Mouse (Mus musculus): ENCODE data around the gene Lfng.

Gene Lfng

DNA sequence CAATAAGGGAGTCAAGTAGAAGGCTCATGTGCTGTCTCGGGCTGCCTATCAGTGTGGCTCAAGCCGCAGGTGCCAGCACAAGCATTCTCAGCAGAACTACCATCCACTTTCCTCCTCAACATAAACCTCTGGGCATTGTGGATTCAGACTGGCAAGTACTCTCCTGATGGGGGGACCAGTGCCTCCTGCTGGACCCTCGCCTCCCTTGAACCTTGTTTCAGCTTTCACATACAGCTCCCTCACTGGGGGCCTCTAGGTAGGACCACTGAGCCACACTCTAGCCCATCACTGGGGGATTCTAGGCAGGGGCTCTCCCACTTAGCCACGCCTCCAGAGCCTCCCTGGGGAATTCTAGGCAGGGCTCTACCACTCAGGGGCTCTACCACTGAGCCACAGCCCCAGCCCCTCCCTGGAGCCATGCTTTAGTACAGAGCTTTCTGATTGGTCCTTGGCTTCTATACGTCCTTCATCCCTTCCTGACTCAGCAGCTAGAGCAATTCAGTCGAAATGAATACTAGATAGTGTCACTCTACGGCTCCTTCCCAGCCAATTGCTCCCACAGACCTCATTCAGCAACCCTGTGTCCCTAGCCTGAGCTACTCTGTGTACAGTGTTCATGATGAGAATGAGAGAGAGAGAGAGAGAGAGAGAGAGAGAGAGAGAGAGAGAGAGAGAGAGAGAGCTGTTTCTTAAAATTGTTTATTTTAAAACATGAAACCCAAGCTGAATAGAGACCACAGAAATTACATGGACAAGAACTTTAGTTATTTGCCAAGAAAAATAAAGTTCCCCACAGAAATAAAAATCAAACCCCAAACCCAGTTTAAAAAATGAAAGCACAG, 13.0 kb downstream of the Lfng start:
- POLR2A ChIA-PET, result interaction anchor here (0.6 to 1.7 kb wide), 8 partner anchors 8 to 915 kb away, joined by 3 to 6 read pairs (median 3); partner anchors contain the start of gene Ttyh3 (in 1 of the 4)
- CTCF ChIA-PET, result interaction anchor here (0.5 to 3.6 kb wide), 32 partner anchors 13 to 1498 kb away, joined by 3 to 22 read pairs (median 4); partner anchors contain the start of genes Lfng (in 1 of the 4) and Ttyh3 (in 1 of the 4)

DNA sequence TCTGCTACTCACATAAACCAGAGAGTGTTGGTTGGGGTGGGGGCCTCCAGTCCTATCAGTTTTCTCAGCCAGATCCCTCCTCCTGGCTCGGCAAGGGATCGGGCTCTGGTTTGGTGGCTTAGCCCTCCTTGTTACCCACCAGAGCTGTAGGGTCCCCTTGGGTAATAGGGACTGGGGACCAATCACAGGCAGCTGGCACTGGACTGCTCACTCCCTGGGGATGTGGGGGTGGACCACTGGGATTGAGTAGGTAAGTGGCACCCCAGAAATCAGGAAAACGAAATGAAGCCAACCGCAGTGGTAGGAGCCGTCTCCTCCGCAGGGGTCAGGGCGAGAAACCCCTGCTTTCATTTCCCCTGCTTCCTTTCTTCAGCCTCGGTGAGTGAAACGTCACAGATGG, 14.0 kb downstream of the Lfng start:
- ChIA-PET CTCF (interaction anchor here in 3 of 4 experiments (0.5 to 3.4 kb wide), 11 partner anchors 12 to 1499 kb away, joined by 3 to 22 read pairs (median 6); no protein-coding TSS in a partner anchor), POLR2A (interaction anchor here (0.6 to 1.4 kb wide), 6 partner anchors 9 to 916 kb away, joined by 3 to 5 read pairs (median 3); partner anchors contain the start of gene Ttyh3 (in 1 of the 4))

DNA sequence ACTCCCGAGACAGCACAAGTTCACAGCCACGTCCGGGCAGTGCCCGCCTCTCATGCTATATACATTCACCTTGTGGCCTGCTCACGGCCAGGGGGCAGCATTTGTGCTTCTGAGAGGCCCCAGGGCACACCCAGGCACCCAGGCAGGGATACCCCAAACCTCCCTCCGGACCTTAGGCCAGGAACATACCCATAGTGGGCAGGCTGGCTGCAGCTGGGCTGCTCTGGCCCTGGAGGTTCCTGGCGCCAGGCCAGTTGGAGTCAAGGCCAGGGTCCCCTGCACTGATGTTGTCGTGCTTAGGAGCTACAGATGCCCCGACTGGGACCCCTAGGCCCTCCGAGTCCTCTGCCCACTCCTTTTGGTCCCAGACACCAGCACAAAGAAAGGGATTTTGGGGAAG, 14.4 kb downstream of the Lfng start:
- POLR2A ChIA-PET, result interaction anchor here in 2 of 4 experiments (0.7 to 1.4 kb wide), 3 partner anchors 10 to 92 kb away, joined by 3 to 5 read pairs (median 3); no protein-coding TSS in a partner anchor
- CTCF ChIA-PET, result interaction anchor here (0.6 to 3.4 kb wide), 9 partner anchors 43 to 236 kb away, joined by 3 to 22 read pairs (median 4); no protein-coding TSS in a partner anchor

DNA sequence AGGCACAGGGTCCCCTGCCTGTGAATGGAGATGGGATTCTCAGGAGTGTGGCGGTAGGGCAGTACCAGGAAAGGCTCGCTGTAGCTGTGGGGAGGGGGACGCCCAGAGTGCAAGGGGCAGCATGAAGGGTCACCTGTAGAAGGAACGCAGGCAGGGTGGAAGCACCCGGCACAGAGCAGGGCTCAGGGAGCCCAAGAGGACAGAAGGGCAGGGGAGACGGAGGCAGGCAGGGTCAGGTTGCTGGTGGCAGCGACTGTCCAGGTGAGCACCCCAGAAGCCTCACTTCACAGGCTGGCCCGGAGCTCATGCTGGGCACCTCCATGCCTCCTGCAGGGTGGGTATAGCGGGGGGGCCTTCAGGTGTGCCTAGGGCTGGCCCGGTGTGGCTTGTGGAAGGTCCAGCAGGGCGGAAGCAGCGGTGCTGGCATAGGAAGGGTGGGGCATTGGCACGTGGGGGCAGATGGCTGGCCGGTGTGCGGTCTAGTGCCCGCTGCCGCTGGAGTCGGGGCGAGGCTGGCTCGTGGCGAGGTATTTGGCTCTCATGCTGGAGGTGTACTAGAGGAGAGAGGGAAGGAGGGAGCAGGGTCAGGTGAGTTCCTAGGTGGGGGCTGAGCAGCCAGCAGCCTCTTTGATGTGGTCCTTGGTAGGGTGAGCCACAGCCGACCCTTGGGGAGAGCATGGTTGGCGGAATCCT, 16.0 kb downstream of the Lfng start:
- POLR2A ChIA-PET, result no interaction called here
- CTCF ChIA-PET, result interaction anchor here in 1 of 4 experiments (1.7 kb wide), 1 partner anchor 83 kb away, joined by 5 read pairs; no protein-coding TSS in a partner anchor

DNA sequence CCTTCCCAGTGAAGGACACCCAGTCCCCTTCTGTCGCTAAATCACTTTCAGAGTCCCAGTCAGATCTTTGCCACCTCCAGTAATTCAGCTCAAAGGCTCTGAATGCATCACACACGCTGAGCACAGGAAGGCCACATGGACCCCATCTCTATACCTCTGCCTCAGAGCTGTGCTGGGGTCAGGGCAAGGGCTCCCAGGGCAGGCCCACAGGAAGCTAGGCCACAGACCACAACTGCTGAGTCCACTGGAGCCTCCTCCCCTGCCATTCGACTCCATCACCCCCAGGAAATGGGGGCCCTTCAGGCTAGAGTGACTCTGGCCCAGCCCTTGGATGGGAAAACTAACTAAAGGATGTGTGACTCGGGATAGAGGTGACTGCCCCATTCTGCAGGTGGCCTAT, 16.7 kb downstream of the Lfng start:
- ChIA-PET POLR2A (no interaction called here), CTCF (interaction anchor here in 1 of 4 experiments (0.7 to 1.7 kb wide), 2 partner anchors 84 to 127 kb away, joined by 3 to 5 read pairs; no protein-coding TSS in a partner anchor)

DNA sequence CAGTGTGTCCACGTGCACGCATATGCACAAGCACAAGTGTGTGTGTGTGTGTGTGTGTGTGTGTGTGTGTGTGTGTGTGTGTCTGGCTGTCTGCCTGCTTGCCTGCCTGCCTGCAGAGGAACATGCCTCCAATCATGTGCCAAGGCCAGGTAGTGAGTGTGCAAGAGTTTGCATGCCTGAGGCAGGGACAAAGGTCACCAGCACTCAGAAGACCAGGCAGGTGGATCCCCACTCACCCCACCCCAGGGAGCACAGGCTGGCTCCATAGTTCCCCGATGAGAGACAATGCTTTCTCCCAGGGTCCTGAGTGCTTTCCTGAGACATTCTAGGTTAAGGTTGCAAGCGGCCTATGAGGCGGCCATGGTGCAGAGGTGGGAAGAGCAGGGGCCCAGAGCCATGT, 17.1 kb downstream of the Lfng start:
- ChIA-PET CTCF (interaction anchor here in 1 of 4 experiments (0.7 to 1.7 kb wide), 2 partner anchors 84 to 127 kb away, joined by 3 to 5 read pairs; no protein-coding TSS in a partner anchor), POLR2A (no interaction called here)

DNA sequence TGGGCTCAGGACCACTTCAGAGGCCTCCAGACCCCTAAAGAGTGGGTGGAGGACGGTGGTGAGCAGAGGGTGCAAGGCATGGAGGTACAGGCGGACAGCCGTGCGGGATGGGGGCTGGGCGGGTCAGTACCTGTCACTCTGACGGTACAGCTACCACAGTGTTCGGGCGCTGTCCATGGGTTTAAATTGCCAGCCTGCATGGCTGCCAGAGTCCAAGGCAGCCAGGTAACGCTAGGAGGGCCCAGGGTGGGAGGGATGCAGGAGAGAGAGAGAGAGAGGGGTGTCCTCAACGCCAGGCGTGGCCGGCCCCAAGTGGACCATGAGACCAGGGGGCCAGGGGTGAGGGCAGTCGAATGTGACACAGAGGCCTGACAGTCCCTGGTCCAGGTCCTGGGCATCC, 17.8 kb downstream of the Lfng start:
- ChIA-PET POLR2A (no interaction called here), CTCF (no interaction called here)

DNA sequence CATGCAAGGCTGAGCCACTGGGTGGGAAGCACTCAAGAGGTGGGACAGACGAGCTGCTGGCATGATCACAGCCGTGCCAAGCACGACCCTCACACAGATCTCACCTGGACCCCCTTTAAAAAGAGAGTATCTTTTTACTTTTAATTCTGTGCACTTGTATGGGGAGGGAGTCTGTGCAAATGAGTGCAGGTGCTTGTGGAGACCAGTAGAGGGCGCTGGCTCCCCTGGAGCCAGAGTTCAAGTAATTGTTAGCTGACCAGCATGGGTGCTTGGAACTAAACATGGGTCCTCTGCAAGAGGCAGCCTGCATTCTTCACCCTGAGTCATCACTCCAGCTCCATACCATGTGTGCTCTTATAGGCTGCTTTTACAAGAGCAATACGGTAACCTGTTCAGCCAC, 20.5 kb downstream of the Lfng start:
- POLR2A ChIA-PET, result no interaction called here
- CTCF ChIA-PET, result interaction anchor here in 2 of 4 experiments (0.5 to 1.2 kb wide), 4 partner anchors 17 to 62 kb away, joined by 3 to 5 read pairs (median 4); no protein-coding TSS in a partner anchor

DNA sequence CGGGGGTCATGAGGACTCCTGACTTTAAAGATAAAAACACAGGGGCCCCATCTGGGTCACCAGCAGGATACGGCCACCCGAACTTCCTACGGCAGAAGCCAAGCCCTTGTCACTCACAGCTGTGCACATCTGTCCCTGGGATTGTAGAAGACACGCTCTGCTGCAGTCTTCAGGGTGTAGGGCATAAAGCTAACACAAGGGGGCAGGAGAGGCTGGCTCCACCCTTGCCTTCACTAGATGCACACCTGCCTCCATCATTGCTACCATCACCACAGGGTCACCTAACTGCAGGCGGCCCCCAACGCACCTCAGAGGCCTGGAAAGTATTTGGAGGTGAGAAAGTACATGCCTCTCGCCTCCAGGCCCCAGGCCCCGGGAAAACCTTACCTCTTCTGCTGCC, 21.9 kb downstream of the Lfng start:
- POLR2A ChIA-PET, result interaction anchor here in 1 of 4 experiments (0.8 kb wide), 1 partner anchor 22 kb away, joined by 3 read pairs; the partner anchor contains the start of gene Lfng

DNA sequence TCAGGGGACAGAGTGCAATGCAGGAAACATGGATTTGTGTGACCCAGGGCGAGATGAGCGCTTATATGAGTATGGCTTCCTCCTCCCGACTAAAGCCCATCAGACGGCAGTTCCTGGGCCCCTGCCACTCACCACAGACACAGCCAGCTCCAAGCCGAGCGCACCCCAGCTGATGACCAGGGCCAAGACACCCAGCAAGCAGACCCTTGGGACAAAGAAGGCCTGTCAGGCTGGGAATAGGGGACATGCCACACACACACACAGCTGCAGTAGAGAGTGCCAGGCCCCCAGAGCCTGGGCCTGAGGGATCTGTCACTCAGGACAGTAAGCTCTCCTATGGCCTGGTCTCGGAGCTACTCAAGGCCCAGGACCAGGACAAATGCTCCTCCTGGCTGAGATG, 26.3 kb downstream of the Lfng start:
- CTCF ChIA-PET, result interaction anchor here (0.7 to 1.2 kb wide), 5 partner anchors 10 to 245 kb away, joined by 3 to 6 read pairs (median 3); no protein-coding TSS in a partner anchor
- POLR2A ChIA-PET, result no interaction called here

More for the DNA sequence above, 21.9 kb downstream of the Lfng start:
- CTCF ChIA-PET, result interaction anchor here in 3 of 4 experiments (0.5 to 1.7 kb wide), 12 partner anchors 10 to 228 kb away, joined by 3 to 7 read pairs (median 4); no protein-coding TSS in a partner anchor

DNA sequence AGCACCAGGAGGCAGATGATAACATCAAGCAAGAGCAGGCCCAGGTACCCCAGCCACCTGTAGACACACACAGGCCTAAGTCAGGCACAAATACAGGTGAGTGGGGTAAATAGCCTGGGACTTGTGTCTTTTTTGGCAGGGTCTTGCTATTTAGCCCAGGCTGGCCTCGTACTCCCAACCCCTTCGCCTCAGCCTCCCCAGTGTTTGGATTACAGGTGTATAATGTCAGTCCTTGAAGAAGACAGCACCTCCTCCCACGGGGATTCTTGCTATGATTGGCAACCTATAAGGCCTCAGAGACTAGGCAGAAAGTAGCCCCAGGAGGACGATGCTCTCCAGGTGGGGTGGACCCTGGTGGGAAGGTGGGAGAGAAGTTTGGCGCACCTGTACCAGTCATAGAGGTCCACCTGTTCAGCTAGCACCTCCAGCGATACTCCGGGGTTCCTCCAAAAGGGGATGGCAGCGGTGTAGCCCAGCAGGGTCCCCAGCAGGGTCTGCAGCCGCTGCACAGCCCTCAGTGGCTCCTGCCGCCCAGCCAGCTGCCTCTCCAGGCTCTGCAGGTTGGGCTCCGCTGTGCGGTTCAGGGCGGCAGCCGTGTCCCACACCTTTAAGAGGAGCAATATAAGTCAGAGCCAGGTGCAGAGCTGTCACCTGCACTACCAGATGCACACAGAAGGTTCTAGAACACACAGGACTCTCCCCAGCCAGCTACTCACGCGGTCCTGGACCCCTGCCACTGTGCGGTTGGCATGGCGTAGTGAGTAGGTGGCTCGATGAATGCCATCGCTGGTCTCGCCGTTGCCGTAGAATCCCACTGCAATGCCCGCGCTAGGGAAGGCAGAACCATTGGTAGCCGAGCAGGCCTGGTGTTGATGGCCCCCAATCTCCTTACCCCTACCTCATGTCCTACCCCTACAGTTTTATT, 27.9 kb downstream of the Lfng start:
- ChIA-PET POLR2A (interaction anchor here in 2 of 4 experiments (0.6 to 1.5 kb wide), 4 partner anchors 13 to 68 kb away, joined by 3 read pairs; partner anchors contain the start of gene Ttyh3 (in 1 of the 2)), CTCF (interaction anchor here (0.5 to 2.3 kb wide), 7 partner anchors 10 to 355 kb away, joined by 3 to 11 read pairs (median 5); no protein-coding TSS in a partner anchor)

DNA sequence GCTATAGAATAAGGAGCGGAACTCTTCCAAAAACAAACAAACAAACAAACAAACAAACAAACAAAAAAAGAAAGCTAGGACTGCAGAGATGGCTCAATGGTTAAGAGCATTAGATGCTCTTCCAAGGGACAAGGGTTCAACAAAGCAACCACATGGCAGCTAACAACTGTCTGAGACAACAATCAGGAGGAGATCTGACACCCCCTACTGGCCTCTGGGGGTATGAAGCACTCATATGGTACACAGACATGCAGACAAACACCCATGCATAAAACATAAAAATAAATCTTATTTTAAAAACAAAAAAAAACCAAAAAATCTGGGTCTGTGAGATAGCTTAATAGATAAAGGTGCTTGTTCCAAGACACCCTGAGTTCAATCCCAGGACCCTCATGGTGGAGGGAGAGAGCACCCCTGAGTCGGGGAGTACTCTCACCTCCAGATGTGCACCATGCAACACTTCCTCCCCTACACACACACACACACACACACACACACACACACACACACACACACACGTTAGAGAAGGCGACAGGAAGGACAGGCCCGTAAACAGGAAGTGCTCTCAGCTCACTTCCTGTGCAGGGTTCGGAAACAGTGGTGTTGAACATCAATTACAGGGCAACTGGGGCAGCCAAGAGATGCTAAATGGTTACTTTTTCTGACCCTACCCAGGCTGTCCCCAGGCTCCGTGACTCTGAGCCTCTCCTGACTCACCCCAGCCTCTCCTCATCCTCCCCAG, 29.4 kb downstream of the Lfng start:
- ChIA-PET CTCF (interaction anchor here in 3 of 4 experiments (0.6 to 2.3 kb wide), 9 partner anchors 12 to 381 kb away, joined by 3 to 11 read pairs (median 4); partner anchors contain the start of gene Ttyh3 (in 1 of the 3)), POLR2A (interaction anchor here in 3 of 4 experiments (0.6 to 1.5 kb wide), 4 partner anchors 10 to 12 kb away, joined by 3 to 4 read pairs (median 3); no protein-coding TSS in a partner anchor)

DNA sequence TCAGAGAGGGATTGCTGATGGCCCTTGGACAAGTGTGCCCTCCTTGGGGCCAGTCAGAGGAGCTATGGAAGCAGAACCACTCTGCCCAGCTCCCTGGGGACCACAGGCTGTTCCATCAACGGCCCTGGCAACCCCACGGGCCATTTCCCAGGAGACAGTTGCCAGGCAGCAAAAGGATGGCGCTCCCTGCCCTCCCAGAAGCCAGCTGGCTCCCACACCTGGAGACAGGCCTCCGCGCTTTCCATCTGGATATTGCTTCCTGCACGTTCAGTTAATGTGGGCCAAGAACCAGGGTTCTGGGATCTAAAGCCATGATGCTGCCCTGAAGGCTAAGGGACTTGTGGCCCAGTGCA, 29.9 kb downstream of the Lfng start:
- CTCF ChIA-PET, result interaction anchor here in 2 of 4 experiments (0.6 to 1.8 kb wide), 3 partner anchors 87 to 270 kb away, joined by 3 to 5 read pairs (median 3); no protein-coding TSS in a partner anchor
- POLR2A ChIA-PET, result interaction anchor here in 1 of 4 experiments (0.9 to 1.5 kb wide), 2 partner anchors 9 to 11 kb away, joined by 3 to 4 read pairs; no protein-coding TSS in a partner anchor

DNA sequence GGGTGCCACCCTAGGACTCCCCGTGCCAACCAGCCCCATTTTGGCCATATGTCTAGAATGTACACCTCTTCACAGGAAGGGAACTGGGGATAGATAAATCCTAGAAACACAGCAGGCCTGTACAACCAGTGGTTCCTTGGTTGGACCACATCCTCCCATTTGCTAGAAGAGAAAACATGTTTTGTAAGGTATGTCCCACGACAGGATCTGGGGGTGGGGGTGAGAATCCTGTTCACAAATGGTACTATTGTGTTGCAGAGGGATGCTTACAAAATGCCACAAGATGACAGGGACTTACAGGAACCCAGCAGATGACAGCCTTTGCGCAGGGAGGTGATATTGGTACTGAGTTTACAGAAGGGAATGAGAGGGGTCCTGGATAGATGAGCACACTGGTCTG, 30.9 kb downstream of the Lfng start:
- ChIA-PET POLR2A (no interaction called here), CTCF (interaction anchor here in 1 of 4 experiments (0.9 kb wide), 1 partner anchor 269 kb away, joined by 3 read pairs; no protein-coding TSS in a partner anchor)

DNA sequence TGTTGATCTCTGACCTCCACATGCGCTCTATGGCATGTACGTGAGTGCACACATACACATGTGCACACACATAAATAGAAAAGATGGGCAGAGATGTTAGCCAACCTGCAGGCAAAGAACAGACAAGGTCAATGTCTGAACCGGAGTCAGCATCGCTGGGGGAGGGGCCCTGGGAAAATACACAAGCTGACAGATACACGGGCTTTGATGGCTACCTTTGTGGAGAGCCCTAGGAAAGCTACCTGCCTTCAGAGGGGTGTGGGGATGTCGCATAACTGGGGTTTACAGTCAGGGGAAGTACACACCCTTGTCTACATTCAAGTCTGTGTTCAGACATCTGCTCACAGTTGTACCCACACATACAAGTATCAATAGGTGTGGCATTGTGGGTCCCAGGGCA, 31.4 kb downstream of the Lfng start:
- CTCF ChIA-PET, result no interaction called here
- POLR2A ChIA-PET, result interaction anchor here in 1 of 4 experiments (2.4 kb wide), 1 partner anchor 10 kb away, joined by 7 read pairs; no protein-coding TSS in a partner anchor

DNA sequence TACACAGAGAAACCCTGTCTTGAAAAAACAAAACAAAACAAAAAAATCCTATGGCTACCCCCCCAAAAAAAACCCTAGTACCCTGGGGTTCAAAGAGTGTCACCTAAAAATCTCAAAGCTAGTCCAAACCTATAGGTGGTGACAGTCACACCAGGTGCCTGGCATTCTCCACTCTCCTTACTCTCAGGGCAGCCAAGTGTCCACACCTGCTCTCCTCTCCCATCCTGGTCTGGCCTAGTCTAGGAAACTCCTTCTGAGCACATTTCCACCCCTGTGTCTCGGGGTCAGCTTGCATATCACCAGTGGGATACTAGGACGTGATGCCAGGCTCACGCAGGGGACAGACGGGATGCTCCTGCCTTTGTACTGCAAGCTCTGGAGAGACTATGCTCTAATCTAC, 32.2 kb downstream of the Lfng start:
- ChIA-PET CTCF (interaction anchor here in 1 of 4 experiments (1.0 kb wide), 1 partner anchor 10 kb away, joined by 3 read pairs; no protein-coding TSS in a partner anchor), POLR2A (interaction anchor here in 2 of 4 experiments (1.4 to 2.4 kb wide), 2 partner anchors 9 to 10 kb away, joined by 6 to 7 read pairs; partner anchors contain the start of gene Ttyh3 (in 1 of the 2))

All from embryonic stem cell, embryonic (primary cell).